Mouse (Mus musculus) bone marrow, adult 2 months (tissue): ENCODE data around the gene Sdccag8.

Source experiments
- CTCF ChIP-seq: fragments of 200-500 bp; IDR thresholded peaks from 2 replicates; pipeline ENCODE4 v1.5.1; 2011; ENCODE audit warnings: low read length, control low read depth; ENCODE audit not compliant: control insufficient read depth, insufficient read depth
- POLR2A ChIP-seq: fragments of 200-500 bp; IDR thresholded peaks from 2 replicates; pipeline ENCODE4 v1.6.1; 2011; ENCODE audit warnings: low read depth, mild to moderate bottlenecking, control low read depth, low read length, borderline replicate concordance; ENCODE audit not compliant: control insufficient read depth

- TF ChIP-seq CTCF = no peak
- no peak for TF ChIP-seq POLR2A
Observed at GRCm38 (mm10) chr1:176826186-176826585, 11.7 kb downstream of the Sdccag8 start.
